Mouse (Mus musculus) heart, postnatal 0 days (tissue): Measurements from ENCODE around the gene Rtbdn. TPM values are rescaled to one million over a fixed set of nuclear protein-coding genes. Genes with fewer than 3 reads are reported as not detected.

ENCODE experiments used
- ATAC-seq: fragments of 200-750 bp; cut with Nextera tagmentation; 2 replicates; pipeline ENCODE4 v1.8.0; 2017; ENCODE audit warnings: low read depth, moderate number of reproducible peaks, moderate library complexity; ENCODE audit not compliant: insufficient read depth
- DNase-seq: peaks from one replicate; pipeline ENCODE4 v3.0.0-alpha.2; 2016; ENCODE audit warnings: low spot score
- H3K27ac ChIP-seq: fragments of 300-500 bp; sonication (generic); 2 replicates; pipeline ENCODE4 v1.5.1; 2014; ENCODE audit warnings: low read depth, mild to moderate bottlenecking
- H3K27me3 ChIP-seq: fragments of 300-500 bp; sonication (generic); 2 replicates; pipeline ENCODE4 v1.6.1; 2014; ENCODE audit warnings: low read length, mixed read lengths; ENCODE audit not compliant: control insufficient read depth, insufficient read depth
- H3K36me3 ChIP-seq: fragments of 300-500 bp; sonication (generic); replicated peaks from 2 replicates; pipeline ENCODE4 v1.6.1; 2014; ENCODE audit warnings: low read length, mixed read lengths; ENCODE audit not compliant: control insufficient read depth, insufficient read depth
- H3K4me1 ChIP-seq: fragments of 300-500 bp; sonication (generic); 2 replicates; pipeline ENCODE4 v1.6.1; 2014; ENCODE audit warnings: antibody characterized with exemption; ENCODE audit not compliant: control insufficient read depth, insufficient read depth
- H3K4me2 ChIP-seq: fragments of 300-500 bp; sonication (generic); 2 replicates; pipeline ENCODE4 v1.6.1; 2014; ENCODE audit warnings: low read depth, mild to moderate bottlenecking, low read length, moderate library complexity
- H3K4me3 ChIP-seq: fragments of 300-500 bp; sonication (generic); 2 replicates; pipeline ENCODE4 v1.5.1; 2014; ENCODE audit warnings: low read depth, low read length
- H3K9ac ChIP-seq: fragments of 300-500 bp; sonication (generic); replicated peaks from 2 replicates; pipeline ENCODE4 v1.6.1; 2014; ENCODE audit warnings: low read depth, low read length, mixed read lengths
- H3K9me3 ChIP-seq: fragments of 300-500 bp; sonication (generic); replicated peaks from 2 replicates; pipeline ENCODE4 v1.6.1; 2016; ENCODE audit warnings: low read length; ENCODE audit not compliant: control insufficient read depth
- CTCF ChIP-seq: IDR thresholded peaks from 2 replicates; pipeline ENCODE4 v1.5.1; 2016; ENCODE audit warnings: antibody characterized with exemption, control low read depth, low read depth
- EP300 ChIP-seq: IDR thresholded peaks from 2 replicates; pipeline ENCODE4 v1.6.1; 2016; ENCODE audit warnings: antibody characterized with exemption, low read depth
- WGBS: fragments of 180-500 bp; shearing (Covaris S2); extraction: QIAGEN DNeasy Blood & Tissue Kit; methylation state at CpG from one replicate; pipeline ENCODE4 v1.1.7; 2014; 5-methylcytosine and 5-hydroxymethylcytosine counted together
- polyA plus RNA-seq: library from polyadenylated mRNA; unstranded; fragments of >200 nt; fragmentation: Nextera tagmentation; extraction: Ambion mirVana; gene quantifications from 2 replicates; pipeline ENCODE4 v1.2.1, GENCODE M21; 2015
- total RNA-seq: library from RNA; depleted of rRNA; stranded (reverse); fragments of >200 nt; gene quantifications from 2 replicates; pipeline ENCODE4 v1.2.3, GENCODE M21; 2014; ENCODE audit warnings: low replicate concordance

Gene Rtbdn
- total and polyA plus RNA-seq, 2 experiments from 2014 or later = 0.10 TPM; not detected in 1

GRCm38 (mm10) chr8:84984294-84985048 lies 37.7 kb downstream of the Rtbdn start:
- no peaks in the 10 kb centered on the region for H3K36me3 ChIP-seq
- peaks cover 40% of the 10 kb centered on the region for H3K4me1 ChIP-seq
- ATAC-seq (no peak), DNase-seq (no peak)
- peak overlapping the region; percentile 87 for H3K4me2 ChIP-seq
- no peaks in the 10 kb centered on the region for H3K27me3 ChIP-seq
- 23% methylated on average over 13 of the region's 16 CpGs for WGBS
- peak overlapping the region; percentile 75 for H3K27ac ChIP-seq
- no peak overlapping the region for H3K9ac ChIP-seq
- no peak for TF ChIP-seq EP300
- no peak for TF ChIP-seq CTCF
- no peak overlapping the region for H3K4me3 ChIP-seq
- H3K9me3 ChIP-seq = no peaks in the 10 kb centered on the region

DNA sequence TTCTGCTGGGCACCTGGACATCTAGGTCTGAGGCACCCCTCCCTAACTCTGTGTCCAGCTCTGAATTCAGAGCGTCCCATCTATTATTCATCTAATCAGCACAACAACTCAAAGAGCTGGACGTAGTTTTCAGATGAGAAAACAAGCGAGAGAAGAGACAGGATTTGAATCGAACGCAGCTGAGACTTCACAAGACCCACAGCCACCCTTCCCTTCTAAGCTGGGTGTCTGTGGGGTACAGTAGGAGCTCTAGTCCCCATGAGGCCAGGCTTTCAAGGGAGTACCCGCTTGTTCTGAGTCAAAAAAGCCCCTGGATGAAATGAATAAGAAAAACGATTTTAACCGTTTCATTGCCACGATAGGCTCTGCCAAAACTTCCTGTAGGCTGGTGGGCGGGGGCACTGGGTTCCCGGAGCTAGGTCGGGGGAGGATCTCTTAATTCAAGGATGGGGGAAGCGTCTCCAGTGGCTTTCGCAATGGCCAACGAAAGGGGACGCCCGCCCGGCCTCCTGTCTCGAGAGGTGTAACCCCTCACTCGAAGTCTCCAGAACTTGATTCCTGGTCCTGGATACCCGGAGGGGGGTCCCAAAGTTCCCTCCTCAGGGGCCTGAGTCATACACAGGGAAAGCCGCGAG lies 38.4 kb downstream of the Rtbdn start:
- H3K27ac ChIP-seq = peak overlapping the region; percentile 75

GRCm38 (mm10) chr8:84985684-84986378 lies 39.0 kb downstream of the Rtbdn start:
- peak overlapping the region; percentile 87 for H3K4me2 ChIP-seq
- TF ChIP-seq EP300 (no peak), CTCF (0 out of 2 replicates have a peak, but pooled peaks have one; percentile 4)
- no peaks in the 10 kb centered on the region for H3K36me3 ChIP-seq
- DNase-seq (peak; percentile 72), ATAC-seq (peak; percentile 12)
- no peaks in the 10 kb centered on the region for H3K27me3 ChIP-seq
- H3K4me1 ChIP-seq = peaks cover 34% of the 10 kb centered on the region
- peak overlapping the region; percentile 48 for H3K9ac ChIP-seq
- no peaks in the 10 kb centered on the region for H3K9me3 ChIP-seq
- peak overlapping the region; percentile 75 for H3K27ac ChIP-seq
- under 1% methylated on average over 53 of the region's 53 CpGs for WGBS
- peak overlapping the region; percentile 54 for H3K4me3 ChIP-seq

More for the DNA sequence above, 38.4 kb downstream of the Rtbdn start:
- DNase-seq = no peak
- H3K9ac ChIP-seq = peak overlapping the region; percentile 48; the same call in 1 of the 2 replicates
- no peaks in the 10 kb centered on the region for H3K27me3 ChIP-seq
- H3K4me2 ChIP-seq = peak overlapping the region; percentile 87
- H3K4me3 ChIP-seq = peak overlapping the region; percentile 54
- ATAC-seq = no peak
- no peaks in the 10 kb centered on the region for H3K36me3 ChIP-seq
- H3K9me3 ChIP-seq = no peaks in the 10 kb centered on the region
- H3K4me1 ChIP-seq = peaks cover 38% of the 10 kb centered on the region
- WGBS = 5% methylated on average over 23 of the region's 23 CpGs
- TF ChIP-seq EP300 = no peak
- TF ChIP-seq CTCF = no peak

GRCm38 (mm10) chr8:84986379-84986945 lies 39.7 kb downstream of the Rtbdn start:
- Histone ChIP-seq H3K36me3 (no peaks in the 10 kb centered on the region), H3K27ac (peak overlapping the region; percentile 75), H3K4me3 (peak overlapping the region; percentile 54), H3K9ac (peak overlapping the region; percentile 48; the same call in 1 of the 2 replicates), H3K9me3 (no peaks in the 10 kb centered on the region), H3K4me2 (peak overlapping the region; percentile 87), H3K27me3 (no peaks in the 10 kb centered on the region), H3K4me1 (peaks cover 32% of the 10 kb centered on the region)
- 31% methylated on average over 8 of the region's 8 CpGs for WGBS
- ATAC-seq = no peak
- no peak for DNase-seq
- no peak for TF ChIP-seq EP300
- no peak for TF ChIP-seq CTCF

DNA sequence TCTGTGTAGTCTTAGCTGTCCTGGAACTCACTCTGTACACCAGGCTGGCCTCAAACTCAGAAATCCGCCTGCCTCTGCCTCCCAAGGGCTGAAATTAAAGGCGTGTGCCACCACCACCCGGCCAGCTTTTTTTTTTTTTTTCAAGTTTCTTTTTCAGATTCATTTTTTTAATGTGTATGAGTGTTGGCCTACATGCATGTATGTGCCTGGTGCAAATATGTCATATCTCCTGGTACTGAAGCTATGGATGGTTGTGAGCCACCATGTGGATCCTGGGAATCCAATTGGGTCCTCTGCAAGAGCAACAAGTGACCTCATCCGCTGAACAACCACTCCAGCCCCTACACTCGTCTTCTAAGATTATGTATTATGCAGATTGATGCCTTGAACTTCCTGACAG lies 40.6 kb downstream of the Rtbdn start:
- H3K36me3 ChIP-seq = no peaks in the 10 kb centered on the region
- TF ChIP-seq CTCF = no peak
- TF ChIP-seq EP300 = no peak
- no peak overlapping the region for H3K9ac ChIP-seq
- DNase-seq (no peak), ATAC-seq (no peak)
- H3K4me3 ChIP-seq = no peak overlapping the region
- no peak overlapping the region for H3K4me2 ChIP-seq
- no peak overlapping the region for H3K27ac ChIP-seq
- no peaks in the 10 kb centered on the region for H3K9me3 ChIP-seq
- H3K4me1 ChIP-seq = peaks cover 27% of the 10 kb centered on the region
- WGBS = 79% methylated on average over 5 of the region's 5 CpGs
- no peaks in the 10 kb centered on the region for H3K27me3 ChIP-seq
